Mouse (Mus musculus): ENCODE data around the gene Pla2g15. TPM values are rescaled to one million over a fixed set of nuclear protein-coding genes. Genes with fewer than 3 reads are reported as not detected.

Gene Pla2g15
- polyA plus RNA-seq, 1 experiment from 2014 or later: 135 TPM

DNA sequence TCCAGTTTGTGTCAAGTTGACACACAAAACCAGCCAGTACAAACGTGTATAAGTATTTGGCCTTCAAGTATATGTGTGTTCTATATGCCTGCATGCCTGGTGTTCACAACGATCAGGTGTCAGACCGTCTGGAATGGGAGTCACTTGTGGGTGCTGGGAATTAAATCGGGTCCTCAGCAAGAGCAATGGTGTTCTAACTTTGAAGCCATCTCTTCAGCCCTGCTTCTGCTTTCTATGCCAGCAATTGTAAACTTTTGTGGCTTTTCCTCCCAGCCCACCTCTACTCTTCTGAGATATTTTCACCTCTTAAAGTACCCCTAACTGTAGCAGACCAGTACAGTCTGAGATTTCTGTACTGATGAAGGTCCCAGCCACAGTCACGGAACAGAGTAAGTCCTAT lies 10.0 kb upstream of the Pla2g15 start:
- Histone ChIP-seq H3K27ac (no peak overlapping the region), H3K4me3 (ENCODE audit: inconsistent target) (no peak overlapping the region), H3K36me3 (ENCODE audit: inconsistent target) (no peaks in the 10 kb centered on the region), H3K79me2 (ENCODE audit: inconsistent target) (no peaks in the 10 kb centered on the region)
- 84% methylated on average over 5 of the region's 5 CpGs for WGBS (ENCODE audit: missing documents)

DNA sequence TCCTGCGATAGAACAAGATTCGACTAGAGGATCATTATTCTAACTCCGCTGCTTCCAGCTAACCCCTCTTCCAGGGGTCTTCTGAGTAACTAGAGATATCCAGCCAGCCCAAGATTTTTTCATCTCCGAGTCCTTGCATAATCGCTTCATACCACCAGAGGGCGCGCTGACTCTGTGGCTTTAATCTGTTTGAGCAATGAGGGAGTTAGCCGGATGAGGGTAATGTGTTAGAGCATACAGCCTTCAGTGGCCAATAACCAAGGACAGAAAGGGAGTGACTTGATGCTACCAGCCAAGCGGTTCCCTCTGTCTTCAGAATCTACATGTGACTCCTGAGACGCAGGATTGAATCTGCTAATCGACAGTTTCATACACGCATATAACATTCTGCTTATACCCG lies 9.4 kb upstream of the Pla2g15 start:
- 15% methylated on average over 11 of the region's 13 CpGs for WGBS (ENCODE audit: missing documents)
- Histone ChIP-seq H3K27ac (no peak overlapping the region), H3K4me3 (ENCODE audit: inconsistent target) (no peak overlapping the region), H3K79me2 (ENCODE audit: inconsistent target) (no peaks in the 10 kb centered on the region), H3K36me3 (ENCODE audit: inconsistent target) (no peaks in the 10 kb centered on the region)

DNA sequence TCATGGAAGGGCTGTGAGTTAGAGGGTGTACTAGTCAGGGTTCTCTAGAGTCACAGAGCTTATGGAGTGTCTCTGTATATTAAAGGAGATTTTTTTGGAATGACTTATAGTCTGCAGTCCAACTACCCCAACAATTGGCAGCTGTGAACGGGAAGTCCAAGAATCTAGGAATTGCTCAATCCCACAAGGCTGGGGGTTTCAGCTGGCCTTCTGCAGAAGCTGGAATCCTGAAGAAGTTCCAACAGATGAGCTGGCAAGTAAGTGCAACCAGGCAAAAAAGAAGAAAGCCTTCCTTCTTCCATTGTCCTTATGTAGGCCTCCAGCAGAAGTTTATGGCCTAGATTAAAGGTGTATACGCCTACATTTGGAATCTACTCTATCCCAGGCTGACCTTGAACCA lies 4.9 kb upstream of the Pla2g15 start:
- peaks cover 2% of the 10 kb centered on the region for H3K79me2 ChIP-seq (ENCODE audit: inconsistent target)
- no peak overlapping the region for H3K4me3 ChIP-seq (ENCODE audit: inconsistent target)
- H3K27ac ChIP-seq: 0 out of 2 replicates have a peak overlapping the region, but pooled peaks have one; percentile 4
- no peaks in the 10 kb centered on the region for H3K36me3 ChIP-seq (ENCODE audit: inconsistent target)
- 73% methylated on average over 2 of the region's 2 CpGs for WGBS (ENCODE audit: missing documents)

DNA sequence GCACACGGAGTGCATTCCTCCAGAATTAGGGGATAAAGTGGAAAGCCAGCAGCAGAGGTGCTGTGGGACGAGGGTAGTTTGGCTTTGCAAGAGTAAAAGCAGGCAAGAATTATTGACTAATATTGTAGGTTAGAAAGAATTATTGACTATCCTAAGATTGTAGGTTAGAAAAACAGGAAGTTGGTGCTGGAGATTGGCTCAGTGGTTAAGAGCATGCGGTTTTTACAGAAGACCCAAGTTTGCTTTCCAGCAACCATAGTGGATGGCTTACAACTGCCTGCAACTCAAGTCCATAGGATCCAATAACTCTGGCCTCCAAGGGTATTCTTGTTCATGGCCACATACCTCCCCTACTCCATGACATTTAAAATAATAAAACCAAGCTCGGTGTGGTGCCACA lies 4.2 kb upstream of the Pla2g15 start:
- WGBS (ENCODE audit: missing documents): 68% methylated on average over 4 of the region's 4 CpGs
- Histone ChIP-seq H3K4me3 (ENCODE audit: inconsistent target) (no peak overlapping the region), H3K79me2 (ENCODE audit: inconsistent target) (peaks cover 9% of the 10 kb centered on the region), H3K36me3 (ENCODE audit: inconsistent target) (no peaks in the 10 kb centered on the region), H3K27ac (0 out of 2 replicates have a peak overlapping the region, but pooled peaks have one; percentile 4)

DNA sequence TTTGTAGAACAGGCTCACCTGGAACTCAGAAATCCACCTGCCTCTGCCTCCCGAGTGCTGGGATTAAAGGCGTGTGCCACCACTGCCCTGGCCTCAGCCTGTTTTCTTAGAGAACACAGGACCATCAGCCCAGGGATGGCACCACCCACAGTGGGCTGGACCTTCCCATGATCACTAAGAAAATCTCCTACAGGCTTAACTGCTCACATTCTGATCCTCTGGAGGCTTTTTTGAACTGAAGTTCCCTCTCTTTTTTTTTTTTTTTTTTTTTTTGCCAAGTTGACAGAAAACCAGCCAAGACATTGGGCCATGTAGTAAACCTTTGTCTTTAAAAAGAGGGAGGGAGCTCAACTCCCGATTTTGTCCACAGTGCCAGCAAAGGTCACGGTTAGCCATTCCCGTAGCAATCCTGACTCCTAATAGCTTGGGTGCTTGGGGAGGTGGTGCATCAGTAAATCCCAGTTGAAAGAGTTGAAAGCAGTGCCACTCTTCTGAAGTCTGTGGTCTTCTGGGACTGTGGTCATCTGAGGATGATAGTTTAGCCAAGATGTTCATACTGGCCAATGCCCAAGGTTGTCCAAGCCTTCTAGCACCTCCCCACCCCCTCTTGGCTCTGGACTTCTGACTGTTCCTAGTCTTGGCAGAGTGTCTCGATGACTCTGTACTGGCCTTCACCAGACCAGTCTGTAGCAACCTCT lies 2.2 kb upstream of the Pla2g15 start:
- 91% methylated on average over 4 of the region's 6 CpGs for WGBS (ENCODE audit: missing documents)
- Histone ChIP-seq H3K79me2 (ENCODE audit: inconsistent target) (peaks cover 29% of the 10 kb centered on the region), H3K36me3 (ENCODE audit: inconsistent target) (no peaks in the 10 kb centered on the region), H3K27ac (peak overlapping the region; percentile 95), H3K4me3 (ENCODE audit: inconsistent target) (no peak overlapping the region)

DNA sequence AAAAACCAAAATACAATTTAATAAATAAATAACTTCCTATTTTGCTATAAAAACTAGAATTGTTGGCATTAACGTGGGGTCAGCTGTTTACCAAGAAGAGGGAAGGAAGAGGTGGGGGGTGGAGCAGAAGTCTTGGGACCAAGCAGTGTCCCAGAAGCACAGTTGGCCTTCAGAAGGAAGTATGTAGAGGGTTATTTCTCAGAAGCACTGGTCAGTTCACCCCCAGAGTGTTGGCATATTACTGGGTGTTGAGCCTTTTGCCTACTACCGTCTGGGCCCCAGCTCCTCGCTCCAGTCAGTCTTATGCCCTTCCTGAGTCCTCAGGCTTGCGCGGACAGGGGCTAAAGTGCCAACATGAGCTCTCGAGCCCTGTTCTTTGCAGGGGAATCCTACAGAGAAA lies 1.2 kb upstream of the Pla2g15 start:
- no peak overlapping the region for H3K4me3 ChIP-seq (ENCODE audit: inconsistent target)
- H3K79me2 ChIP-seq (ENCODE audit: inconsistent target): peaks cover 39% of the 10 kb centered on the region
- H3K27ac ChIP-seq: peak overlapping the region; percentile 95
- WGBS (ENCODE audit: missing documents): 57% methylated on average over 6 of the region's 6 CpGs
- H3K36me3 ChIP-seq (ENCODE audit: inconsistent target): no peaks in the 10 kb centered on the region; the same call in 1 of the 2 replicates

DNA sequence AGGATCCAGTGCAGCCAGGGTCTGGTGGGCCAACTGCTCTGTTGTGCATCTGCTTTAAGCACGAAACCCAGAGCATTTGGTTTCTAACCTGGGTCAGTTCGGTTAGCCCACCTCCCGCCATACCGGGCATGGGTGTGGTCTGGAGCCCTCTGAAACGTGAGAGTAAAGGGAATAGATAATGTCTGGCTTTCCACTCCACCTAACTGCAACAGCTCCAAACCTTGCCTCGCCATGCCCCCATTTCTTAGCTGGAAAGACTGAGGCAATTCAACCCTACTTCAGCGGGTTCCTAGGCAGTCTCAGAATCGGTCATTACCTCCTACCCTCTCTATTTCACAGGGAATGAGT lies 428 bp downstream of the Pla2g15 start:
- H3K36me3 ChIP-seq (ENCODE audit: inconsistent target): peaks cover 9% of the 10 kb centered on the region; the same call in 1 of the 2 replicates
- H3K4me3 ChIP-seq (ENCODE audit: inconsistent target): peak overlapping the region; percentile 91
- H3K27ac ChIP-seq: peak overlapping the region; percentile 95
- H3K79me2 ChIP-seq (ENCODE audit: inconsistent target): peaks cover 55% of the 10 kb centered on the region
- WGBS (ENCODE audit: missing documents): 13% methylated on average over 8 of the region's 8 CpGs

DNA sequence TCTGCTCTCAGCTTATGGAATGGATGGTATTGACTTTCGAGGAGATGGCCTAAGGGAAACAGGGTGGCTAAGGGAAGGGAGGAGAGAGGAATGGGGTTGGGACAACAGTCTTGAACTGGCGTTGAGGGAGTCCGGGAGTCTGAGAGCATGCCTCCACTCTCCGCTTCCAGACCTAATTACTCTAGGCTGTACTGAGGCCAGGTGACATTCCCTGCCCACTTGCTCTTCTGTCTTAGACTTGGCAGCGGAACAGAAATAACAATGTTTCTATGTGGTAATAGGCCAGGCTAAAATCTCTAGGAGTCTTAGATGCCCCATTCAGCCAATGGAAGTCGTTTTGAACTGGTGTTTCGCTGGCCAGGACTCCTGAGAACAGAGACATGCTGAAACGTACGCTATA lies 842 bp downstream of the Pla2g15 start:
- H3K36me3 ChIP-seq (ENCODE audit: inconsistent target): peaks cover 13% of the 10 kb centered on the region; the same call in 1 of the 2 replicates
- H3K27ac ChIP-seq: peak overlapping the region; percentile 95
- peak overlapping the region; percentile 91 for H3K4me3 ChIP-seq (ENCODE audit: inconsistent target)
- 50% methylated on average over 8 of the region's 9 CpGs for WGBS (ENCODE audit: missing documents)
- peaks cover 59% of the 10 kb centered on the region for H3K79me2 ChIP-seq (ENCODE audit: inconsistent target)

DNA sequence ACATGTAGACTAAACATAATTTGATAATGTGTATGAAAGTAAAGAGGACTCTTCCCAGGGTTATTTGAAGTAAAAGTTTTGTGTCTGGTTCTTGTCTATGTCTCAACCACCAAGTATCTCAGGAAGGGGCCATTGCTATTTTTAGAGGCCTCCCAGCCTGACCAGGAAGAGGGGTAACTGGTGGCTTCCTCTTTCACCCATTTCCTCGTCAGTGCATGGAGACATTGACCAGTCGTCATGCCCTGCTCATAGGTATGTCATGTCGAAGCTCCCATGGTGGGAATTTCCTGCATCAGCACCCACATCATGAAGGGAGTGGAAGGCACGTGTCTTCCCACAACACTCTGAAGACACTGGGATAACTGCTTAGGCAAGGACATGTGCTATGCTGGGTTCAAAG lies 2.7 kb downstream of the Pla2g15 start:
- Histone ChIP-seq H3K79me2 (ENCODE audit: inconsistent target) (peaks cover 76% of the 10 kb centered on the region), H3K27ac (peak overlapping the region; percentile 95), H3K36me3 (ENCODE audit: inconsistent target) (peaks cover 14% of the 10 kb centered on the region; the same call in 1 of the 2 replicates), H3K4me3 (ENCODE audit: inconsistent target) (no peak overlapping the region; the same call in 1 of the 2 replicates)
- 0% methylated on average over 4 of the region's 4 CpGs for WGBS (ENCODE audit: missing documents)

DNA sequence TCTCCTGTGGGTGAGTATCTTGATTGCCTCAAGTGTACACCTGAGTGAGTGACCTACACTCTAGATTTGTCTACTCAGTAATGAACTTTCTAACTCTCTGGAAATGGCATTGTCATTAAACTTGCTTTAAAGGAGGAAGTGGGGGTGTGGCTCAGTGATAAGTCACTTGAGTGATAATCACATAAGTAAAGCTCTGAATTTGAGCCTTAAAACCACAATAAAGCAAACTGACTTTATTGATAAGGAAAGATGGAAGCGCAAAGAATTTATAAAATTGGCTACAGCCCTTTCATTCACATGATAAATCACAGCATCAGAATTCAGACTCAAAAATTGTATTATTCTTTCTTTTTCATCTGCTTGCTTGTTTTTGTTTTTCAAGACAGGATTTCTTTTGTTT lies 7.2 kb downstream of the Pla2g15 start:
- 100% methylated on average over 1 of the region's 1 CpGs for WGBS (ENCODE audit: missing documents)
- Histone ChIP-seq H3K79me2 (ENCODE audit: inconsistent target) (peaks cover 95% of the 10 kb centered on the region), H3K4me3 (ENCODE audit: inconsistent target) (no peak overlapping the region), H3K27ac (no peak overlapping the region), H3K36me3 (ENCODE audit: inconsistent target) (peaks cover 58% of the 10 kb centered on the region)

DNA sequence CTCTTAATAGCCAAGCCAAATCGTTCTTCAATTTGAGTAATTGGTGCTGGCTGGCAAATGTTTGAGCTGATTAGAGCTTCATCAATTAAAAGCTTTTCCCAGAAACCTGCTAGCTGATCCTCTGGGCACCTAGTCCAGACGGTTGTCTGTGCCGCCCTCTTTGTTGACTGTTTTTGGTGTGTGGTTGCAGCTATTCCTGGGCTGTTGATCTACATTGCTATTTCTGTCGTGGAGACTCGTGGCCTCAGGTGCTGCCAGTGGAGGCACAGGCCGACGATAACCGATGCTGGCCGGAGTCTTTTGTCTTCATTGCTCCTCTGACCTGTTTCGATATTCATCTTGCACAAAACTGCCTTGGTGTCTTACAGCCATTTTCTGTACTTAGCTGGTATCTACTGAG lies 8.2 kb downstream of the Pla2g15 start:
- no peak overlapping the region for H3K27ac ChIP-seq
- 98% methylated on average over 10 of the region's 10 CpGs for WGBS (ENCODE audit: missing documents)
- H3K79me2 ChIP-seq (ENCODE audit: inconsistent target): peaks cover 95% of the 10 kb centered on the region
- no peak overlapping the region for H3K4me3 ChIP-seq (ENCODE audit: inconsistent target)
- peaks cover 68% of the 10 kb centered on the region for H3K36me3 ChIP-seq (ENCODE audit: inconsistent target)

DNA sequence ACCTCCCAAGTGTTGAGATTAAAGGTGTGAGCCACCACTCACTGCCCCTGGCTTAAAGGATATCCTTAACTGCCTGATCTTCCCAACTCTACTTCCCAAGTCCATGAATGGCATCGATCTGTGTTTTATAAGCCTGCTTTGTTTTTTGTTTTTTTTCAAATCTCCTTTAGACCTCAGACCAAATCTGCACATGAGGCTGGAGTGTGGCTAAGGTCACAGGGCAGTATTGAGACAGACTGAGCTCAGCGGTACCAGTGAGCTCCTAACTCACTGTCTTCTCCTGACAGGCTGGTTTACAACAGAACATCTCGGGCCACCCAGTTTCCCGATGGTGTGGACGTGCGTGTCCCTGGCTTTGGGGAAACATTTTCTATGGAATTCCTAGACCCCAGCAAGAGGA lies 9.7 kb downstream of the Pla2g15 start:
- 96% methylated on average over 6 of the region's 6 CpGs for WGBS (ENCODE audit: missing documents)

DNA sequence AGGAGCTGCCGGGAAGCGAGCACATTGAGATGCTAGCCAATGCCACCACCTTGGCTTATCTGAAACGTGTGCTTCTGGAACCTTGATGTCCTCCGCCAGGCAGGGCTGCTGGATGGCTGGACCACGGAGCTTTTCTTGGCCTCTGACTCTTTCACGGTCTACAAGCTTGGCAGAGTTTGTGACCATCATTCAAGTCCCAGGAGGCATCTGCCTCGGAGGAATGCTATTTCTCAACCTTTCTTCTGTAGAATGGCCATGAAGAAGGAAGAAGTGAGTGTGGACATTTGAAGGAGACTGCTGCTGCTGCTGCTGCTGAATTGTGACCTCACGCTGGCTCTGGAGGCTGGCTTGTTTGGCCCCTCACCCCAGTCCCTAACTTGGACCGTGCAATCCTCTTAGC lies 13.1 kb downstream of the Pla2g15 start:
- peaks cover 63% of the 10 kb centered on the region for H3K36me3 ChIP-seq (ENCODE audit: inconsistent target)

More for the DNA sequence above, 9.7 kb downstream of the Pla2g15 start:
- Histone ChIP-seq H3K36me3 (ENCODE audit: inconsistent target) (peaks cover 75% of the 10 kb centered on the region), H3K79me2 (ENCODE audit: inconsistent target) (peaks cover 83% of the 10 kb centered on the region), H3K27ac (no peak overlapping the region), H3K4me3 (ENCODE audit: inconsistent target) (no peak overlapping the region)

DNA sequence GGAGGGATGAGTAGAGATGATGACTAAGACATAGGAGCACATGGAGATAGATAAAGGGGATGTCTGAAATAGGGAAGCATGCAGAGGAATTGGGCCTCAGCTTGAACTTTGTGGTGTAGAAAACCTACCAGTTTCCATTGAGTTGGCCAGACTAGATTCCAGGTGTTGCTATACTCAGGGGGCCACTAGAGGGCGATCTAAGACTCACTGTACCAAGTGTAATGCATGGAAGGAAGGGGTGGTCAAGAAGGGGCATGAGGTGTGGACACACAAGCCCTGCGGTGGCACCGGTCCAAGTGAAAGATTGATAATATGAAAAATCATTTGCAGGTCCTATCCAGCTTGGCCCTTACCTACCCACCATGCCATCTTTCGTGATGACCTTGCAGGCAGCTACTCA lies 15.3 kb downstream of the Pla2g15 start:
- Histone ChIP-seq H3K27ac (no peak overlapping the region), H3K4me3 (ENCODE audit: inconsistent target) (no peak overlapping the region), H3K36me3 (ENCODE audit: inconsistent target) (peaks cover 41% of the 10 kb centered on the region), H3K79me2 (ENCODE audit: inconsistent target) (peaks cover 37% of the 10 kb centered on the region; the same call in 1 of the 2 replicates)
- WGBS (ENCODE audit: missing documents): 47% methylated on average over 4 of the region's 4 CpGs

More for the DNA sequence above, 13.1 kb downstream of the Pla2g15 start:
- H3K4me3 ChIP-seq (ENCODE audit: inconsistent target): no peak overlapping the region
- 95% methylated on average over 9 of the region's 9 CpGs for WGBS (ENCODE audit: missing documents)
- H3K27ac ChIP-seq: no peak overlapping the region
- H3K79me2 ChIP-seq (ENCODE audit: inconsistent target): peaks cover 50% of the 10 kb centered on the region; the same call in 1 of the 2 replicates

DNA sequence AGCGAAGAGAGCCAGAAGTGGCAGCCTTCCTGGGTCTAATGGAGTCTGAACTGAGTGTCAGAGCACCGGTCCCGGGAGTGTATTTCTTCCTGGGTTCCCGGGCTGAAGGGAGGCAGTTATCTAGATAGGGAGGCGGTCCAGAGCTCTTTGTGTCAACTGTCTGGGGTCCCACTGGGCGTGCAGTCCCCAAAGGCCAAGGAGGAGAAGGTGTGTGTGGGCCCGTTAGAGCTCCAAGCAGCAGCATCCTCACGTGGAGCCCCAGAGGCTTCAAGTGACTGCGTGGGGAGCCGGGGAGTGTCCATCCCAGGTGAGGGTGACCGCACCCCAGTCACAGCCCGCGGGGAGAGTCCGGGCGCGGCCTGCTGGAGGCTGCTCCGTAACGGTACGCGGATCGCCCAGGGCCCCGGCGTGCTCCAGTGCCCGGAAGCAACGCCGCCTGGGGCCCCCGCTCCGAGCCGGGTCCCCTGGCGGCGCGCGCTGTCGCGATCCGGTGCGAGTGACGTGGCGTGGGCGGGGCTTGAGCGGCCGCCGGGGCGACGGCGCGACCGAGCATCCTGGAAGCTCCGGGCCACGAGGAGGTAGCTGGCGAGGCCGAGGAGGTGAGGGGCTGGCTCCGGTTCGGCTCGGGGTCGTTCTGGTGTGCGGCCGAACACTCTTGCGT lies 18.3 kb downstream of the Pla2g15 start, which contains the start of gene Slc7a6:
TSS of gene Slc7a6 (plus strand) at position 502 of the 661 bp plus-strand sequence.
- Histone ChIP-seq H3K79me2 (ENCODE audit: inconsistent target) (peaks cover 27% of the 10 kb centered on the region; the same call in 1 of the 2 replicates), H3K36me3 (ENCODE audit: inconsistent target) (peaks cover 11% of the 10 kb centered on the region; the same call in 1 of the 2 replicates), H3K4me3 (ENCODE audit: inconsistent target) (peak within 1 kb of the TSS; percentile 63), H3K27ac (0 out of 2 replicates have a peak within 1 kb of the TSS, but pooled peaks have one; percentile 7)
- 2% methylated on average over 45 of the region's 59 CpGs for WGBS (ENCODE audit: missing documents)
